Mouse (Mus musculus) ES-E14 (cell line): ENCODE data around the gene Gm21983.

Experiments used
- HCFC1 ChIP-seq: IDR thresholded peaks from 2 replicates; pipeline ENCODE4 v1.6.1; 2012; ENCODE audit warnings: low read length, inconsistent platforms, borderline replicate concordance; ENCODE audit not compliant: insufficient read depth
- MAFK ChIP-seq: IDR thresholded peaks from 2 replicates; pipeline ENCODE4 v1.6.1; 2014; ENCODE audit warnings: mild to moderate bottlenecking, low read depth, low read length, inconsistent platforms; ENCODE audit not compliant: insufficient read depth

GRCm38 (mm10) chr7:27160921-27161320 lies 20.0 kb downstream of the Gm21983 start:
- TF ChIP-seq HCFC1 (no peak), MAFK (no peak)
